Mouse (Mus musculus) G1E (cell line): ENCODE measurements around the gene Prpf6. TPM values are rescaled to one million over a fixed set of nuclear protein-coding genes. Genes with fewer than 3 reads are reported as not detected.

Source experiments
- ATAC-seq: 2 replicates; pipeline ENCODE4 v1.8.0; 2016; ENCODE audit warnings: mild to moderate bottlenecking; ENCODE audit not compliant: insufficient number of reproducible peaks, poor library complexity, low FRiP score, severe bottlenecking; ENCODE audit errors: extremely low read depth
- DNase-seq: peaks from one replicate; pipeline ENCODE4 v3.0.0; 2012; ENCODE audit warnings: low spot score
- H3K27me3 ChIP-seq: 2 replicates; pipeline ENCODE4 v1.6.1; 2012; ENCODE audit warnings: mild to moderate bottlenecking, low read length, inconsistent platforms; ENCODE audit not compliant: insufficient read depth
- H3K36me3 ChIP-seq: replicated peaks from 2 replicates; pipeline ENCODE3; 2012; ENCODE audit warnings: mild to moderate bottlenecking, inconsistent platforms
- H3K4me1 ChIP-seq: 2 replicates; pipeline ENCODE4 v1.6.1; 2012; ENCODE audit warnings: low read depth, low read length, inconsistent platforms, mixed read lengths; ENCODE audit not compliant: insufficient read depth
- H3K4me3 ChIP-seq: 2 replicates; pipeline ENCODE4 v1.5.1; 2012; ENCODE audit warnings: low read depth, mild to moderate bottlenecking, inconsistent platforms, low read length, moderate library complexity, mixed read lengths
- H3K9me3 ChIP-seq: replicated peaks from 2 replicates; pipeline ENCODE4 v1.6.1; 2012; ENCODE audit warnings: inconsistent platforms
- CTCF ChIP-seq: IDR thresholded peaks from 2 replicates; pipeline ENCODE4 v1.5.1; 2012; ENCODE audit warnings: low read depth, low read length, inconsistent platforms, mixed read lengths
- GATA1 ChIP-seq: IDR thresholded peaks from 2 replicates; pipeline ENCODE4 v1.6.1; 2012; ENCODE audit warnings: borderline replicate concordance, low read length, inconsistent platforms, mixed read lengths
- GATA2 ChIP-seq: IDR thresholded peaks from 2 replicates; pipeline ENCODE4 v1.6.1; 2012; ENCODE audit warnings: low read depth, low read length, inconsistent platforms, borderline replicate concordance
- POLR2AphosphoS5 ChIP-seq: IDR thresholded peaks from 2 replicates; pipeline ENCODE4 v1.6.1; 2012; ENCODE audit warnings: low read depth, low read length, inconsistent platforms; ENCODE audit not compliant: insufficient replicate concordance
- TAL1 ChIP-seq: conservative IDR thresholded peaks from 2 replicates; pipeline ENCODE4 v1.6.1; 2012; ENCODE audit warnings: low read depth, low read length, inconsistent platforms, mixed read lengths
- polyA plus RNA-seq: library from polyadenylated mRNA; stranded (reverse); fragments of >175 nt; gene quantifications from 2 replicates; pipeline ENCODE4 v1.2.3, GENCODE M21; 2012
- total RNA-seq, 2 experiments: library from RNA; stranded (forward) in 1 of 2; stranded (reverse) in 1 of 2; fragments of 200-1000 nt in 1 of 2; fragments of >200 nt in 1 of 2; fragmentation: Nextera tagmentation in 1 of 2; gene quantifications; 2 replicates each; pipeline ENCODE4 v1.2.3; 2014 to 2017

Gene Prpf6
- total and polyA plus RNA-seq, 3 experiments: 27.8 to 91.9 (median 53.1) TPM

- DNase-seq (no peak), ATAC-seq (no peak)
- no peaks in the 10 kb centered on the region for H3K27me3 ChIP-seq
- peaks cover 92% of the 10 kb centered on the region for H3K36me3 ChIP-seq
- H3K4me1 ChIP-seq: peaks cover 9% of the 10 kb centered on the region
- no peaks in the 10 kb centered on the region for H3K9me3 ChIP-seq
- H3K4me3 ChIP-seq: no peak overlapping the region
- no peak for TF ChIP-seq GATA1
- TF ChIP-seq POLR2AphosphoS5: no peak
- TF ChIP-seq TAL1: no peak
- no peak for TF ChIP-seq CTCF
- no peak for TF ChIP-seq GATA2
Observed at GRCm38 (mm10) chr2:181632624-181633023, 41.0 kb downstream of the Prpf6 start.

GRCm38 (mm10) chr2:181635865-181636264 is 44.2 kb downstream of the Prpf6 start:
- Histone ChIP-seq H3K36me3 (peaks cover 92% of the 10 kb centered on the region), H3K4me3 (no peak overlapping the region), H3K4me1 (no peaks in the 10 kb centered on the region), H3K9me3 (no peaks in the 10 kb centered on the region), H3K27me3 (no peaks in the 10 kb centered on the region)
- DNase-seq (no peak), ATAC-seq (no peak)
- TF ChIP-seq GATA1 (no peak), GATA2 (no peak), CTCF (no peak), POLR2AphosphoS5 (no peak), TAL1 (no peak)

DNA sequence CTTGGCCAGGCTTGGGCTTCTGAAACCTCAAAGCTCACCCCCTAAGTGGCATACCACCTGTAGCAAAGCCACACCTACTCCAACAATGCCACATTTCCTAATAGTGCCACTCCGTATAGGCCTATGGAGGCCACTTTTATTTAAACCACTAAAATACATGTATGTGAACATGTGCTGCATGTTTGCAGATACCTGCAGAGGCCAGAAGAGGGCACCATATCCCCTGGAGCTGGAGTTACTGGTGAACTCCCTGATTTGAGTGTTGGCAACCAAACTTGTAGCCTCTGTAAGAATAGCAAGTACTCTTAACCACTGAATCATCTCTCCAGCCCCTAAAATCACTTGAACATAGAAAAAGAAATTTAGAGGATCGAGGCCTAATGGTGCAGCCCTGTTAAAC is 52.7 kb downstream of the Prpf6 start:
- Histone ChIP-seq H3K9me3 (no peaks in the 10 kb centered on the region), H3K27me3 (no peaks in the 10 kb centered on the region), H3K36me3 (peaks cover 99% of the 10 kb centered on the region), H3K4me1 (no peaks in the 10 kb centered on the region), H3K4me3 (no peak overlapping the region)
- DNase-seq (no peak), ATAC-seq (0 out of 2 replicates have a peak, but pooled peaks have one; percentile 15)
- peak; percentile 44; the same call in 1 of the 2 replicates for TF ChIP-seq CTCF
- TF ChIP-seq GATA1: no peak

GRCm38 (mm10) chr2:181645666-181646065 is 54.0 kb downstream of the Prpf6 start:
- DNase-seq (no peak), ATAC-seq (no peak)
- TF ChIP-seq CTCF (no peak), TAL1 (no peak), GATA2 (no peak), POLR2AphosphoS5 (no peak), GATA1 (no peak)
- H3K27me3 ChIP-seq: no peaks in the 10 kb centered on the region
- H3K9me3 ChIP-seq: no peaks in the 10 kb centered on the region
- H3K4me3 ChIP-seq: no peak overlapping the region
- no peaks in the 10 kb centered on the region for H3K4me1 ChIP-seq
- H3K36me3 ChIP-seq: peaks cover 99% of the 10 kb centered on the region

DNA sequence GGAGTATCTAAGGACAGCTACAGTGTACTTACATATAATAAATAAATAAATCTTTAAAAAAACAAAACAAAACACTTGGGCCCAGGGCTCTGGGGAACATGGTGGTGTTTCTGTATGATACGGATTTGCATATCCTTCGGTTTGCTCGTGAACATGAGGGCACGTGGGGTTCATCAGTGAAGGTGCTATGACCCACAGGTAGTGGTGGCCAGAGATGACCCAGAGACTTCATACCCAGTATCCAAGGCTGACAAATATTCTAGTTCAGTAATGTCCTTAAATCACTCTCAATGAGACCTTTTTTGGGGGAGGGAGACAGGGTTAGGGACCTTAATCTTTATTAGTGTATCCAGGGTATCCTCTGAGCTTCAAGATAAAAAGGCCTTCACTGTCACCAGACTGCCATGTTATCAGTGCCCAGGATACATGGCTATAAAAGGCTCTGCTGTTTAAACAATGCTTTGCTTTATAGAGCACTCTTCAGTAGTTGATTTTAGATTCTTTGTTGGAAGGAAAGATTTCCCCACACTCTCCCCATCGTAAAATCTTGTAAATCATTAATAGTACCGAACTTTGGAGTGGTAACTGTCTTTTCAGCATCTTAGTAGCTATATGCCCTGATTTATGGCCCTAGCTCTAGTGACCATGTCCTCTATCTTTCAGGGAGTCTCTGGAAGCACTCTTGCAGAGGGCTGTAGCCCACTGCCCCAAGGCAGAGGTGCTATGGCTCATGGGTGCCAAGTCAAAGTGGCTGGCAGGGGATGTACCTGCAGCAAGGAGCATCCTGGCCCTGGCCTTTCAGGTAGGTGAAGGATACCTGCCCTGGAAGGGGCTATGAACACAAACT is 55.2 kb downstream of the Prpf6 start:
- no peak for ATAC-seq
- peaks cover 96% of the 10 kb centered on the region for H3K36me3 ChIP-seq
- no peaks in the 10 kb centered on the region for H3K4me1 ChIP-seq
- no peaks in the 10 kb centered on the region for H3K27me3 ChIP-seq
- DNase-seq: no peak
- H3K9me3 ChIP-seq: no peaks in the 10 kb centered on the region
- no peak for TF ChIP-seq GATA2
- no peak for TF ChIP-seq POLR2AphosphoS5
- TF ChIP-seq CTCF: no peak
- no peak for TF ChIP-seq GATA1
- no peak for TF ChIP-seq TAL1
- no peak overlapping the region for H3K4me3 ChIP-seq

GRCm38 (mm10) chr2:181648926-181649325 is 57.3 kb downstream of the Prpf6 start:
- no peaks in the 10 kb centered on the region for H3K27me3 ChIP-seq
- no peaks in the 10 kb centered on the region for H3K9me3 ChIP-seq
- ATAC-seq (no peak), DNase-seq (no peak)
- H3K36me3 ChIP-seq: peaks cover 97% of the 10 kb centered on the region
- no peak for TF ChIP-seq GATA1
- no peak for TF ChIP-seq CTCF
- TF ChIP-seq GATA2: no peak
- no peak for TF ChIP-seq POLR2AphosphoS5
- no peak for TF ChIP-seq TAL1
- H3K4me1 ChIP-seq: no peaks in the 10 kb centered on the region
- no peak overlapping the region for H3K4me3 ChIP-seq
